Mouse (Mus musculus): ENCODE results near the gene Gzma.

The Gzma gene

GRCm38 (mm10) chr13:113100879-113101278 lies at the start of gene Gzma:
TSS of gene Gzma (minus strand) at chr13:113100981.
- no peak for DNase-seq (ENCODE audit: low read depth in 1 of 2, low spot score in 2 of 2)

- no peak for DNase-seq (ENCODE audit: low read depth in 1 of 2, low spot score in 2 of 2)
These were observed 38.8 kb upstream of the Gzma start for GRCm38 (mm10) chr13:113139597-113139996.

DNA sequence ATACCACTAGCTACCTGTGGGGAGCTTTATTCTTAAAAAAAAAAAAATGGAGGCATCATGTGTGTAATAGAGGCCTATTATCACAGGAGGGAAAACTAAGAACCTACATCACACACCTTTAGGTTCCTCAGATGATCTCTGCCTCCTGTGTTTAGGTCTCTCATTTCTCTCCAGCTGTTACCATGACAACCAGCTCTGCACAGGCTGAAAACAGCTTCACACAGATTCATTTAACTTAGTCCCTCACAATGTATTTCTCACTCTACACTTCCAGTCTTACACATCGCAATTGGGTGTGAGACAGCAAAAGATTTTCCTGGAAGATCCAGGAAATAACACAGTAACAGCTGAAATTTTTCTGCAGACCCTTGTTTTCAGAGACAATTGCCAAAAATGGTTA lies 29.2 kb upstream of the Gzma start:
- no peak for DNase-seq (ENCODE audit: low read depth in 1 of 2, low spot score in 2 of 2)

DNA sequence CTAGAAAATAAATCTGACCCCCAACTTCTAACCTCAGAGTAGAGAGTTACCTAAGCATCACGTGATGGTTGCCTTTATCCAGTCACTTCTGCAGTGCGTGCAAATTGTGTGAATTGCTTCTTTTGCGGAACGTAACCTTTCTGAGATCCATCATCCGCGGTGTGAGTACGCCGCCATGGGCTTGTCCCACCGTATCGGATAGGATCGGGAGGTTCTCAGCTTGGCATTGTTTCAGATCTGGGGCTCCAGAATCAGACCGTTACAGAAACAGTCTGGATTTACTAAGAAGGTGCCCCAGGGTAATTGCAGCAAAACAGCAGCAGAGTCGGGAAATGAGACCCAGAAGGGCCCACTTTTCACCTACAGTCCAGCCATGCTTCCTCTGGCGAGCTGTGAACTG lies 20.5 kb upstream of the Gzma start:
- no peak for DNase-seq (ENCODE audit: low read depth in 1 of 2, low spot score in 2 of 2)

- no peak for DNase-seq (ENCODE audit: low read depth in 1 of 2, low spot score in 2 of 2)
These were observed 19.8 kb upstream of the Gzma start for GRCm38 (mm10) chr13:113120324-113121237.

DNA sequence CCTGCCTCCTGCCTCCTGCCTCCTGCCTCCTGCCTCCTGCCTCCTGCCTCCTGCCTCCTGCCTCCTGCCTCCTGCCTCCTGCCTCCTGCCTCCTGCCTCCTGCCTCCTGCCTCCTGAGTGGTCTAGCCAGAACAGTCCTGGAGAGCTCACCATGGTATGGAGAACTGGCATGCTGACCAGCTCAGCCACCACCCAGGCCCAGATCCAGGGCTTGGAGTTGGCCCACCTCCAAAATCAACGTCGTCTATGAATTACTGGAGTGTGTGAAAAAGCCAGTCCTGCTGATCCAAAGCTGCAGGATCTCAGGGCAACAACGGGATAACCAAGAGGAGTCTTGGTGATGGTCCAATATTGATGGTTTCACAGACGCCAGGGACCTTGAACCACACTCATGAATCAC lies 18.2 kb upstream of the Gzma start:
- no peak for DNase-seq (ENCODE audit: low read depth in 1 of 2, low spot score in 2 of 2)

GRCm38 (mm10) chr13:113104759-113105158 lies 4.0 kb upstream of the Gzma start:
- DNase-seq (ENCODE audit: low read depth in 1 of 2, low spot score in 2 of 2), result no peak

- DNase-seq (ENCODE audit: low read depth in 1 of 2, low spot score in 2 of 2), result no peak
These were observed 1.0 kb upstream of the Gzma start for GRCm38 (mm10) chr13:113101804-113102203.

DNA sequence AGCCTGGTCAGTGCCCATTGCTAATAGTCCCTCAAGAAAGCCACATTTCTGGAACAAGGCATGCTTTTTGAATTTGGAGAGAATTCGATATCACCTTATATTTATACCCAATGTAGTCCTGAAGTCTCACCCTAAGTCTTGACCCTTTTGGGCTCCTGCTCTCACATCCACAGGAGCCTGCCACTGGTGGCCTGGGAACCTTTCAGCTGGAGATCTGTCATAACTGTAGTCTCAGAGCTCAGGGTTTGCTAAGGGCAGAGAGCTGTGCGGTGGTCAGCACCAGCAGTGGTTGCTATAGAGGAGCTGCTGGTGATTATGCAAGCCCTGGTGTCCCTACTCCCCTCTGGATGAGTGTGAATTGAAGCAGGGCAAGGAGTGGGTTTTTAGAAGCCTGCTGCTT lies 2.4 kb downstream of the Gzma start:
- DNase-seq (ENCODE audit: low read depth in 1 of 2, low spot score in 2 of 2), result no peak

DNA sequence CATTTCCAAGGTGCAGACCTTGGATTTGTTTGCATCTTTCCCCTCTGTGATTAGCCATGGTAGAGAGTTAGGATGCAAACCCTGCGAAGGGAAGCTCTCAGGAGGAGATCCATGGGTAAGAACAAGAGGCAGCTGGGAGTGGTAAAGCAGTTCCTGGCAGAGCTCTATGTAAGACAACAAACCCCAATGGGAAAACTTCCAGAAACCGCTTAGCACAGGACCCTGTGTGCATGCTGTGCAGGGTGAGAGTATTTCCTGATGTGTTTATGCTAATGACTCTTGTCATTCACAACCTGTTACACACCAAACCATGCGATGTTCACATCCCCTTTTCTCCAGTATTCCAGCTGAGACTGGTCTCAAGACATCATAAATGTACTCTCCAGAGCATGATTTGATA lies 3.8 kb downstream of the Gzma start:
- no peak for DNase-seq (ENCODE audit: low read depth in 1 of 2, low spot score in 2 of 2)

DNA sequence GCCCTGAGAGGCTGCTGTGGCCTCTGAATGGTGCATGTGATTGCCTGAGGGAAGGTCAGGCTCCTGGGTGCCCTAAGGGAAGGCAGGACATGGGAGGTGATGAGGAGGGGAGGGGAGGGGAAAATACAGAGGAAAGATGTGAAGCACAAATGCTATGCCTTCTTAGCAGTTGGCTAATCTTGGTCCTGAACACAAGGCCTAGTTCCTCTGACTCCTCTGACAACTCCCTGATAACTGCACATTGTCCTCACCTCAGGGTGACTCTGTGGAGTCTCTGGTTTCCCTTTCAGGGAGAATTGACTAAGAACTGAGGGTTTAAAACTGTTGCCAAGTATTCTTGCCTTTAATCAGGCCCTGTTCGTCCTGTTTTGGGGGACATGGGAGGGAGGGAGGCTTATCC lies 6.2 kb downstream of the Gzma start:
- no peak for DNase-seq (ENCODE audit: low read depth in 1 of 2, low spot score in 2 of 2)

DNA sequence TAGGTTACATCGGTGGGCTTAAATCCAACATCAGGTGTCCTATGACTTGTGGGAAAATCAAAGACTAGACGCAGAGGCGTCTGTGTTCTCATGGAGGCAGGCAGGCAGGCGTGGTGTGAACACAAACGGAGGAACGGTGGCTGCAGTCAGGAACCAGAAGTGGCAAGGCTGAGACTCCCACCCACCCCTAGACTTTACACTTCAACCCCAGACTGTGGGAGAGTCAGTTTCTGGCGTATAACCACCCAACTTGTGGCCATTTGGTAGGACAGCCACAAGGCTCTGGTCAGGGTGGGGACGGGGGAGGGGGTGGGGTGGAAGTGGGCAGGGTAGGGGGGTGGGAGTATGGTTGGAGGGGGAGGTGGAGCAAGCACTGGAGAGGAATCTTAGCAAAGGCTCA lies 10.3 kb downstream of the Gzma start:
- no peak for DNase-seq (ENCODE audit: low read depth in 1 of 2, low spot score in 2 of 2)

GRCm38 (mm10) chr13:113087226-113088017 lies 13.4 kb downstream of the Gzma start:
- no peak for DNase-seq (ENCODE audit: low read depth in 1 of 2, low spot score in 2 of 2)

DNA sequence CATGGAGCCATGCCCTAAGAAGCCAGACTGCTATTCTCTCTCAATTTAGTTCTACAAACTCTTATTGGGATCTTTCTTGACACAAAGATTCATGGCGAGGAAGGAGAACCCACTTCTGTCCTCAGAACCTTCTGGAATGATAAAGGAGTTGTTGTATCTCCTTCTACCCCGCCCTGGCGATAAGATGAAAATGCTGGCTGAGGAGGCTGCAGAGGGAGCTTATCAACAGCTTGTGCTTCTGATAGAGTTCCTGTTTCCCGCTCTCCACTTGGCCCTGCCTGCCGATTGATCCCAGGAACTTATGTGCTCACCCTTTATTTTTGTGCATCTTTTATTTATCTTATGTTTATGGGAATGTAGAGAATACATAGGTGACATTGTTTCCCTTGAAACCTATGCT lies 16.0 kb downstream of the Gzma start:
- no peak for DNase-seq (ENCODE audit: low read depth in 1 of 2, low spot score in 2 of 2)

DNA sequence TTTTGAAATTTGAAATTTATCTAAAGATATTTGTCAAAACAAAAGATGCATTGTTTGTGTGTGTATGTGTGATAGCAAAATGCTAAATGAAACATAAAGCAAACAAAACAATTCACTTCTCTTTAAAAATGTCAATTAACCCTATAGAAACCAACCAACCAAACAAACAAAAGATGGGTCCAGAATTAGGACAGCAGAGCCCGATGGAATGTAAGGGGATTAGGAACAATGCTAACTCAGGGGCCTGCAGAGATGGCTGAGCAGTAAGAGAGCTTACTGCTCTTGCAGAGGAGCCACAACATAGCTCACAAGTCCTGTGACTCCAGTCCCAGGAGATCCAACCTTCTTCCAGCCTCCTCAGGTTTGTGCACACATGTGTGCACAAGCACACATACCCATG lies 18.7 kb downstream of the Gzma start:
- DNase-seq (ENCODE audit: low read depth in 1 of 2, low spot score in 2 of 2), result no peak

GRCm38 (mm10) chr13:113079021-113079420 lies 21.8 kb downstream of the Gzma start:
- DNase-seq (ENCODE audit: low read depth in 1 of 2, low spot score in 2 of 2), result no peak

GRCm38 (mm10) chr13:113064542-113064941 lies 36.2 kb downstream of the Gzma start:
- DNase-seq (ENCODE audit: low read depth in 1 of 2, low spot score in 2 of 2), result no peak

- no peak for DNase-seq (ENCODE audit: low read depth in 1 of 2, low spot score in 2 of 2)
These were observed 39.0 kb downstream of the Gzma start for GRCm38 (mm10) chr13:113061746-113062145.

GRCm38 (mm10) chr13:113055826-113056225 lies 45.0 kb downstream of the Gzma start:
- DNase-seq (ENCODE audit: low read depth in 1 of 2, low spot score in 2 of 2), result no peak

GRCm38 (mm10) chr13:113054230-113054629 lies 46.6 kb downstream of the Gzma start:
- no peak for DNase-seq (ENCODE audit: low read depth in 1 of 2, low spot score in 2 of 2)

- no peak for DNase-seq (ENCODE audit: low read depth in 1 of 2, low spot score in 2 of 2)
These were observed 53.1 kb downstream of the Gzma start for GRCm38 (mm10) chr13:113047647-113048046.

DNA sequence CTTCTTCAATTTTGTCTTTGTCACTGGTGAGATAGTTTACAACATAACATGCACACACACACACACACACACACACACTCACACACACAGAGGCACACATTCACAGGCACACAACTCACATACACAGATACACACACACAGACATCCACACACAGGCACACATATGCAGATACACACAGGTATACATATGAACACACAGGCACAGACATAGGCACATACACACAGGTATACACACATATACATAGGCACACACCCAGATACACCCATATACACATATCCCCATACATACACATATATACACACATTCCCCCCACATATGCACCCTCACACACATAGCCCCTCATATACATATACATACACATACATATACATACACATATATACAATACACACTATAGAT lies 53.8 kb downstream of the Gzma start:
- DNase-seq (ENCODE audit: low read depth in 1 of 2, low spot score in 2 of 2), result no peak

Data from monocyte, adult 2 months (primary cell).